ENCODE assay signal across 8 mouse cellular contexts in the genomic region with DNA sequence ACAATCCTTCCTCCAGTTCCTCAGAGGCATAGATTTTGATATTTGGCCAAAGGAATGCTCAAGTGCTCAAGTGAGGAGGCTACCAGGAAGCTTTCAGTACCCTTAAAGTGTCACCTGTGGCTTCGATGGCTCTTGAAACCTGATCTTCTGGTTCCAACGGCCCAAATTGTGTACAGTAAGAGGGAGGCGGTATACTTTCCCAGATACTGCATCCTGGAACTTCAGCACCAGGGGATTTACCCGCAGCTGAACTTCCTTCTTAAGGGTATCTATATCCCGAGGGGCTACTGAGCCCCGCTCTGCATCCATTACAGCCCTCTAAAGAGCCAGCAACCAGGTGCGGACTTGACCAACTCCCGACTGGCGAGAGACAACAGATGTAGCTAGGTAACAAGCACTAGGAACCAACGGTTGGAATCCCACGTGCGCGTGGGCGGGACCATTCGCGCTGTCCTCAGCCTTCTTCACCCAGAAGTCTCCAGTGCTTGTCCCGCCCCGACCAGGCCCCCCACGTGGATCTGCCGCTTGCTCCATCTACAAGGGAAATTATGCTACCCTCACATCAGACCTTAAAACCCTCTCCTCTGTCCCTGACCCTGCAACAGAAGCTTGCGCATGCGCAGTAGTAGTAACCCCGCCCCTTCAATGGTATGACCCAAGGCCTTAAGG. TPM values are rescaled to one million over a fixed set of nuclear protein-coding genes. Genes with fewer than 3 reads are reported as not detected.
A peak's percentile ranks its signal among the peaks of the same experiment; 100 is the strongest.
DNase-seq lines count a peak whose midpoint lies in the region; ATAC-seq and TF ChIP-seq lines count a peak whose summit lies in the region.

A gene (minus strand): TSS at position 309 of the 669 bp plus-strand sequence.

- peak; percentile 48 for DNase-seq in ZHBTc4 (ENCODE audit: low read depth, low spot score)
- DNase-seq in cerebellum, postnatal 10 days: peak; percentile 77 to 81
- DNase-seq in frontal cortex, postnatal 10 days (ENCODE audit: low spot score in 2 of 2): peak; percentile 9 to 21
- DNase-seq in left cerebral cortex, adult 2 months (ENCODE audit: extremely low spot score in 1 of 2, low spot score in 2 of 2): peak; percentile 12 to 26
- DNase-seq in lung, postnatal 14 days: peak; percentile 13
- DNase-seq in right cerebral cortex, adult 2 months (ENCODE audit: low spot score in 2 of 2): peak; percentile 6 to 34
- no peak for DNase-seq in thymus, postnatal 14 days

- H3K9me3 ChIP-seq in intestine, embryonic 15.5 days: no peaks in the 10 kb centered on the region

- peak within 1 kb of the TSS; percentile 62 for H3K4me2 ChIP-seq in intestine, embryonic 15.5 days (replicated peaks)

- H3K27ac ChIP-seq in intestine, embryonic 15.5 days: no peak within 1 kb of the TSS
- no peak within 1 kb of the TSS for H3K27ac ChIP-seq in left cerebral cortex, adult 2 months

- no peaks in the 10 kb centered on the region for H3K36me3 ChIP-seq in intestine, embryonic 15.5 days

- peak; percentile 87 for ATAC-seq in intestine, embryonic 15.5 days

- peak within 1 kb of the TSS; percentile 30 for H3K4me3 ChIP-seq in intestine, embryonic 15.5 days (replicated peaks)
- H3K4me3 ChIP-seq in left cerebral cortex, adult 2 months: peak within 1 kb of the TSS; percentile 40

- no peaks in the 10 kb centered on the region for H3K4me1 ChIP-seq in intestine, embryonic 15.5 days (replicated peaks)

- no peaks in the 10 kb centered on the region for H3K27me3 ChIP-seq in intestine, embryonic 15.5 days (replicated peaks)

- no peak within 1 kb of the TSS for H3K9ac ChIP-seq in intestine, embryonic 15.5 days

- intact Hi-C loops in left cerebral cortex, adult 2 months (cut with DNase I): loop anchor here (10.0 kb wide), 1 partner anchor 722 kb away; no protein-coding TSS in a partner anchor

- WGBS in intestine, embryonic 15.5 days: 26% methylated on average over 23 of the region's 23 CpGs

- TF ChIP-seq CTCF in left cerebral cortex, adult 2 months (IDR thresholded peaks at IDR 0.05): no peak

RNA-seq across cellular contexts. Expression of the gene that starts here (rescaled TPM):
- polyA plus RNA-seq in intestine, embryonic 15.5 days (2015; fragmentation: Nextera tagmentation; extraction: Ambion mirVana): 0.16 and 0.19 TPM in 2 replicates
- 1 to 10 TPM in 1 of 2 experiments, under 1 TPM in 1; 0.75 to 1.1 TPM for total RNA-seq in left cerebral cortex, adult 2 months (2021)

Comparison
In these comparisons a context has a peak if more than half of its experiments do, and no peak if none do; other contexts are left out.
1. Peak in ATAC-seq, H3K4me3 ChIP-seq and H3K4me2 ChIP-seq in intestine, embryonic 15.5 days; RNA of the gene not detected or under 1 TPM.